Mouse (Mus musculus): ENCODE measurements around the gene a. TPM values are rescaled to one million over a fixed set of nuclear protein-coding genes. Genes with fewer than 3 reads are reported as not detected.

a gene
- polyA plus RNA-seq, 1 experiment: not detected

DNA sequence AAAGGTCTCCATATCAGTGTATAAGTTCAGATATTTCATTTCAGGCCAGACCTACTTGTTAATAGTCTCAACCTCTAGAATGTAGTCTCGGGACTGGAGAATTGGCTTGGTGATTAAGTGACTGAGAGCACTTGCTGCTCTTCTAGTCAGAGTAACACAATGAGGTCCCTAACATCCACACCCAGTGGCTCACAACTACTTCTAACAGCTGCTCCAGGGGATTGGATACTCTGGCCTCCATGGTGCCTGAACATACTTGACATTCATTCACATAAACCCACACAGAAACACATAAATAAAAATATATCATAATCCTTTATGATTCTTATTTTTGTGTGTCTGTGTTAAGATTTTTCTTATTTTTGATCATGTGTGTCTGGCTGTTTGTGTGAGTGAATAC, 27.4 kb downstream of the a start:
- 67% methylated on average over 1 of the region's 1 CpGs for WGBS
- TF ChIP-seq POLR2A (IDR thresholded peaks at IDR 0.05; ENCODE audit: insufficient read depth, low read depth, low read length): no peak
- TF ChIP-seq CTCF (IDR thresholded peaks at IDR 0.05; ENCODE audit: insufficient read depth, low read depth, low read length): no peak
- H3K4me1 ChIP-seq (ENCODE audit: control insufficient read depth, insufficient read depth, low read length): no peaks in the 10 kb centered on the region
- no peak overlapping the region for H3K4me3 ChIP-seq (ENCODE audit: insufficient read depth, low read depth, low read length)
- H3K27ac ChIP-seq (ENCODE audit: insufficient read depth, low read depth, low read length): no peak overlapping the region

DNA sequence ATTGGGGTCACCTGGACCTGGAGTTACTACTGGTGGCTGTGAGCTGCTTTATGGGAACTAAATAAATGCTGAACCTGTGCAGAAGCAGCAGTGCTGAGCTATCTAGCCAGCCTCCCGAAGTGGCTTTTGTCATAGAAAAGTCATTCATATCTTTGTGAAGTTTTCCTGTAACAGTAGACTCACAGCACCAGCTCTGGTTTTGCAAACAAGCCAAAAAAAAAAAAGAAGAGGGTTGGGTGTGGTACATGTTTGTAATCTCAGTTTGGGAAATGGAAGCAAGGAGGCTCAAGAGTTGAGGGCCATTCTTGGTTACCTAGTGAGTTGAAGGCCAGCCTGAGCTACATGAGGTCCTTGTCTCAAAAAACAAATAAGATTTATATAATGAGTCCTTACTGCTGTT, 29.1 kb downstream of the a start:
- H3K27ac ChIP-seq (ENCODE audit: insufficient read depth, low read depth, low read length): no peak overlapping the region
- no peaks in the 10 kb centered on the region for H3K4me1 ChIP-seq (ENCODE audit: control insufficient read depth, insufficient read depth, low read length)
- 88% methylated on average over 1 of the region's 1 CpGs for WGBS
- TF ChIP-seq POLR2A (IDR thresholded peaks at IDR 0.05; ENCODE audit: insufficient read depth, low read depth, low read length): no peak
- TF ChIP-seq CTCF (IDR thresholded peaks at IDR 0.05; ENCODE audit: insufficient read depth, low read depth, low read length): no peak
- H3K4me3 ChIP-seq (ENCODE audit: insufficient read depth, low read depth, low read length): no peak overlapping the region

DNA sequence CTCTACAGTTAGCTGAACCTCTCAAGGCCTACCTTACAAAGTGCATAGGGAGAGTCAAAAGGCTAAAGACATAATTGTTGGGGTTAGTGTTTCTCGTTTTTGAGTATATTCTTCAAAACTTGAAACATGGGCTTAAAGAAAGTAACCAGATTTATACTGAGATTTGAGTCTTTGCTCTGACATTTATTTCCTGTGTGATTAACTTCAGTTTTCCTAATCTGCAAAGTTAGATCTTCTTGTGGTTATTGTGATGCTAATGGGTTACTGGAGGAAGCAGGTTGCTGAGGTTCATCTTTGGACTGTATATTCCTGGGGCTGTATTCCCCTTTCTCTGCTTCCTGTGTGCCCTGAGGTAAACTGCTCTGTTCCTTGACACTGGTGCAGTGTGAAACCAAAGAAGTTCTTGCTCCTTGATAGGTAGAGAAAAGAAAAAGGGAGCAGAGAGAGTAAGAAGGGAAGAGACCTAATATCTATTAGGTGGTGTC, 34.9 kb downstream of the a start:
- TF ChIP-seq POLR2A (IDR thresholded peaks at IDR 0.05; ENCODE audit: insufficient read depth, low read depth, low read length): no peak
- TF ChIP-seq CTCF (IDR thresholded peaks at IDR 0.05; ENCODE audit: insufficient read depth, low read depth, low read length): no peak
- 87% methylated on average over 1 of the region's 1 CpGs for WGBS

DNA sequence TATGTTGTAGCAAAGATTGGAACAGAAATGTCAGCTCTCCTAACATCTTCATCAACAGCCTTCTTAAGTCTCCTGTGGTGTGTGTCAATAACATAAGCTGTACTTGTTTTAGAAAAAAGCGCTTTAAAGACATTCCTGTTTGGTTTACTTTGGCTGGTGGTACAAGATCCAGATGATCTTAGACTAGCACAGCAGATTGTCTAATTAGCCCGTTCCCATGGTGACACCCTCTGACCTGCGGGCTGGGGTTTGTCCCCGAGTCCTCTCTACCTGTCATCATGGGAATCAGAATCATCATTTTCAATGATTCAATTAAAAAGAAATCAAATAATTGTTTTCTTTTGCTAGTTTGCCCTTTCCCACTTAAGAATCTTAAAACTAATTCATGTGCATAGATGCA, 36.3 kb downstream of the a start:
- no peaks in the 10 kb centered on the region for H3K4me1 ChIP-seq (ENCODE audit: control insufficient read depth, insufficient read depth, low read length)
- H3K27ac ChIP-seq (ENCODE audit: insufficient read depth, low read depth, low read length): no peak overlapping the region
- no peak overlapping the region for H3K4me3 ChIP-seq (ENCODE audit: insufficient read depth, low read depth, low read length)
- no peak for TF ChIP-seq POLR2A (IDR thresholded peaks at IDR 0.05; ENCODE audit: insufficient read depth, low read depth, low read length)
- no peak for TF ChIP-seq CTCF (IDR thresholded peaks at IDR 0.05; ENCODE audit: insufficient read depth, low read depth, low read length)
- WGBS: 82% methylated on average over 4 of the region's 4 CpGs

More for the DNA sequence above, 34.9 kb downstream of the a start:
- no peak overlapping the region for H3K27ac ChIP-seq (ENCODE audit: insufficient read depth, low read depth, low read length)
- H3K4me3 ChIP-seq (ENCODE audit: insufficient read depth, low read depth, low read length): no peak overlapping the region
- H3K4me1 ChIP-seq (ENCODE audit: control insufficient read depth, insufficient read depth, low read length): no peaks in the 10 kb centered on the region

DNA sequence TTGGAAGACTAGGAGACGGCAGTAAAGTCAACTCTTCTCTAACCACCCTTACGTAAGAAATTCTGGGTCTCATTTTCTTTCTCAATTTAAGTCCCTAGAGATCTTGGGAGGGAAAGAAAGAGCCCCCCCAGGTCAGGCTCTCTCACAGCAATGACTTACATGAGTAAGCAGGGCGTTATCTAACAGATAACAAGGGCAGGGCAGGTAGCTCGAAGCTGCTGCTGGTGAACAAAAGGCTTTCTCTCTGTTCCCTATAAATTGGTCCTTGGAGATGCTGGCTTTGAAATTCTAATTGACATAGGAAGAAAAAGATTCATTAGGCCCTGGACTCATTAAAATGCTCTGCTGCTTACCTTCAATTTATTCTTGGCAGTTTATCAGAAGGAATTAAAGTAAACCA, 41.3 kb downstream of the a start:
- 81% methylated on average over 4 of the region's 4 CpGs for WGBS
- Histone ChIP-seq H3K4me1 (ENCODE audit: control insufficient read depth, insufficient read depth, low read length) (no peaks in the 10 kb centered on the region), H3K4me3 (ENCODE audit: insufficient read depth, low read depth, low read length) (no peak overlapping the region), H3K27ac (ENCODE audit: insufficient read depth, low read depth, low read length) (no peak overlapping the region)
- no peak for TF ChIP-seq CTCF (IDR thresholded peaks at IDR 0.05; ENCODE audit: insufficient read depth, low read depth, low read length)
- TF ChIP-seq POLR2A (IDR thresholded peaks at IDR 0.05; ENCODE audit: insufficient read depth, low read depth, low read length): no peak

DNA sequence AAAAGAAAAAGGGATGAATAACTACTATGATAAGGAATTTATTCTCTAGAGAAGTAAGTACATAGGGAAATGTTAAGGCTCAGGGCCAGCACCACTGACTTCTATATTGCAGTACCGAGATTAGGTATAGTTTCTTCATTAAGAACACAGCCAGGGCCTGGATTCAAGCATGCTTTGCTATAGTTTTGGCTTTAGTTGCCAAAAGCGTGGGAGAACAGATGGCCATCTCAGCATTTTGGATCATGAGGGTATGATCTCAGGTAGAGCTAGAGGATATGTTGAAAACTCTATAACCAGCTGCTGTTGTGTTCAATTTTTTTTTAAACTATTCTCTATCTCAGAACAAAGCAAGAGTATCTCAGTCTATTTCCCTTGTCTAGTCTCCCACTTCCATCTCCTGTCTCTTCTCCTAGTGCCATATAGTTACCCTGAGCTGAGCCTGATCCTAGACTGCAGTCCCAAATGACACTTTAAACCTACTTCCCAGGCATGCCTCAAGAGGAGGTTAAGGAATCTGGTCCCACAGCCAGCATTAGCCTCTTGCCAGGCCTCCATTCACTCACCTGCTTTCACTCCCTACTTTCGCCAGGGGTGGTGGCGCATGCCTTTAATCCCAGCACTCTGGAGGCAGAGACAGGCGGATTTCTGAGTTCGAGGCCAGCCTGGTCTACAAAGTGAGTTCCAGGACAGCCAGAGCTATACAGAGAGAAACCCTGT, 43.1 kb downstream of the a start:
- H3K27ac ChIP-seq (ENCODE audit: insufficient read depth, low read depth, low read length): no peak overlapping the region
- H3K4me1 ChIP-seq (ENCODE audit: control insufficient read depth, insufficient read depth, low read length): no peaks in the 10 kb centered on the region
- TF ChIP-seq CTCF (IDR thresholded peaks at IDR 0.05; ENCODE audit: insufficient read depth, low read depth, low read length): no peak
- no peak for TF ChIP-seq POLR2A (IDR thresholded peaks at IDR 0.05; ENCODE audit: insufficient read depth, low read depth, low read length)
- 97% methylated on average over 6 of the region's 6 CpGs for WGBS
- H3K4me3 ChIP-seq (ENCODE audit: insufficient read depth, low read depth, low read length): no peak overlapping the region

DNA sequence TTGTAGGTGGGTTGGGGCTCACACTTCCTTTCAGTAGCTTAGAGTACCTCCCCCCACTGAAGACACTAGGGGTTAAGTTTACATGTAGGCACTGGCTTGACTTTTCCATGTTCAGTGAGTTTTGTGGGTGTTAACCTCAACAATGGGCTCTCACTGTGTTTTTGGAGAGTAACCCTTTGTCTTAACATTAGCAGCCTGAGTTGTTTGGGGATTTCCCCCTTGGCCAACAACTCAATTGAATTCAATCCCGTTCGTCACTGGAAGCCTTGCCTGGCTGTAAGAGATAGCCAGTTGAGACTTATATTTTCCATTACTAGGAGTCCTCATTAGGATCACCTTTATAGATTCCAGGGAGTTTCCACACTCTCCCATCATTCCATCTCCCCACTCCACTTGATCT, 45.3 kb downstream of the a start:
- Histone ChIP-seq H3K4me3 (ENCODE audit: insufficient read depth, low read depth, low read length) (no peak overlapping the region), H3K4me1 (ENCODE audit: control insufficient read depth, insufficient read depth, low read length) (no peaks in the 10 kb centered on the region), H3K27ac (ENCODE audit: insufficient read depth, low read depth, low read length) (no peak overlapping the region)
- WGBS: 65% methylated on average over 2 of the region's 2 CpGs
- no peak for TF ChIP-seq POLR2A (IDR thresholded peaks at IDR 0.05; ENCODE audit: insufficient read depth, low read depth, low read length)
- TF ChIP-seq CTCF (IDR thresholded peaks at IDR 0.05; ENCODE audit: insufficient read depth, low read depth, low read length): no peak

DNA sequence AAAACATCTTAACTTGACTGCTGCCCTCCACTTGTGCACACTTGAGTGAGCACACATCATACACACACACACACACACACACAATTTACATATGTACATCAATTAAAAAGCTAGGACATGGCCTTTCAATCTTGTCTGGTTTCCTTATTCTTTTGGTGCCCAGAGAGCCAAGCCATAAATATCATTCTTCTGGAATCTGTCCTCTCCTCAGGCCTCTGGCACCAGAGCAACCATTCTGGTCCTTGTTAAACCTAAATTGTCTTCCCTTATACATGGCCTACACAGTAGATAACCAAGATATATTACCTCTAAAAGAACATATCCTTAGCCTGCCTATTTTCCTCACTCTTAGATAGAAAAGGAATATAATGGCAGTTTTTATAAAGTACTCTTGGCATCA, 56.9 kb downstream of the a start:
- Histone ChIP-seq H3K4me3 (ENCODE audit: insufficient read depth, low read depth, low read length) (no peak overlapping the region), H3K27ac (ENCODE audit: insufficient read depth, low read depth, low read length) (no peak overlapping the region), H3K4me1 (ENCODE audit: control insufficient read depth, insufficient read depth, low read length) (no peaks in the 10 kb centered on the region)
- TF ChIP-seq POLR2A (IDR thresholded peaks at IDR 0.05; ENCODE audit: insufficient read depth, low read depth, low read length): no peak
- no peak for TF ChIP-seq CTCF (IDR thresholded peaks at IDR 0.05; ENCODE audit: insufficient read depth, low read depth, low read length)

DNA sequence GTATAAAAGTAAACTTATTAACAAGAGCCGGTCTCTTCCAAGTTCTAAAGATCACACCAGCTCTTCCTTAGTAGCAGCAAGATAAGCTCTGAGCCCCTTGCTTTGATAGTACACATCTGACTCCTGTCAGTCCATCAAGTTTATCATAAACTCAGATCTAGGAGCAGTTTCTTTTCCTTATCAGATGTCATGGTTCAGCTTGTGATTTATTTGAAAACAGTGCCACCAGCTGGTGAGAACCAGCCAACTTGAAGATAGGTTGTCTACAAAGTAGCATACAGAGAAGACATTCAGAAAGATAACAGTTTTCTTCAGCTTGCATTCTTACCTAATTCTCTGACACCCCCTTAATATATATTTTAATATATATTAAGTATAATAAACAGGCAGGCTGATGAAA, 64.2 kb downstream of the a start:
- H3K4me3 ChIP-seq (ENCODE audit: insufficient read depth, low read depth, low read length): no peak overlapping the region
- no peak overlapping the region for H3K27ac ChIP-seq (ENCODE audit: insufficient read depth, low read depth, low read length)
- 70% methylated on average over 1 of the region's 1 CpGs for WGBS
- no peaks in the 10 kb centered on the region for H3K4me1 ChIP-seq (ENCODE audit: control insufficient read depth, insufficient read depth, low read length)
- TF ChIP-seq POLR2A (IDR thresholded peaks at IDR 0.05; ENCODE audit: insufficient read depth, low read depth, low read length) (no peak), CTCF (IDR thresholded peaks at IDR 0.05; ENCODE audit: insufficient read depth, low read depth, low read length) (no peak)
